Mouse (Mus musculus): Measurements from ENCODE around the gene Olfr308. TPM values are rescaled to one million over a fixed set of nuclear protein-coding genes. Genes with fewer than 3 reads are reported as not detected.

Olfr308 gene
- polyA plus RNA-seq (2012; rRNA removed): not detected in 2 replicates

GRCm38 (mm10) chr7:86325530-86325929, at the start of gene Olfr308:
Olfr308 (minus strand) TSS chr7:86325630.

GRCm38 (mm10) chr7:86366828-86367227, 41.4 kb upstream of the Olfr308 start, which contains the start of gene Olfr305:
Olfr305 (minus strand) TSS chr7:86366928.

GRCm38 (mm10) chr7:86337486-86337885, 12.1 kb upstream of the Olfr308 start, which contains the start of gene Olfr307:
Olfr307 (minus strand) TSS chr7:86337586.

GRCm38 (mm10) chr7:86313608-86314007, 11.8 kb downstream of the Olfr308 start, which contains the start of gene Olfr309:
Olfr309 (minus strand) TSS chr7:86313708.

GRCm38 (mm10) chr7:86277072-86277471, 48.4 kb downstream of the Olfr308 start, which contains the start of gene Olfr310:
Olfr310 (minus strand) TSS chr7:86277172.

Other genes with a start within 250 kb of the Olfr308 start
- not detected in 2 replicates for gene Vmn2r75, start 153.9 kb downstream of the Olfr308 start, polyA plus RNA-seq (2012; rRNA removed)
- not detected in 2 replicates for gene Vmn2r76, start 79.3 kb downstream of the Olfr308 start, polyA plus RNA-seq (2012; rRNA removed)
- gene Olfr310, start 48.5 kb downstream of the Olfr308 start, polyA plus RNA-seq (2012; rRNA removed): not detected in 2 replicates
- not detected in 2 replicates for gene Olfr309, start 11.9 kb downstream of the Olfr308 start, polyA plus RNA-seq (2012; rRNA removed)
- gene Olfr307, start 12.0 kb upstream of the Olfr308 start, polyA plus RNA-seq (2012; rRNA removed): not detected in 2 replicates
- gene Olfr305, start 41.3 kb upstream of the Olfr308 start, polyA plus RNA-seq (2012; rRNA removed): not detected in 2 replicates
- gene Olfr304, start 61.0 kb upstream of the Olfr308 start, polyA plus RNA-seq (2012; rRNA removed): not detected in 2 replicates
- gene Olfr303, start 72.2 kb upstream of the Olfr308 start, polyA plus RNA-seq (2012; rRNA removed): not detected in 2 replicates
- not detected in 2 replicates for gene Olfr301, start 78.2 kb upstream of the Olfr308 start, polyA plus RNA-seq (2012; rRNA removed)
- gene Olfr299, start 134.3 kb upstream of the Olfr308 start, polyA plus RNA-seq (2012; rRNA removed): not detected in 2 replicates
- not detected in 2 replicates for gene Olfr298, start 166.9 kb upstream of the Olfr308 start, polyA plus RNA-seq (2012; rRNA removed)
- not detected in 2 replicates for gene Olfr297, start 194.3 kb upstream of the Olfr308 start, polyA plus RNA-seq (2012; rRNA removed)